In the genomic region with DNA sequence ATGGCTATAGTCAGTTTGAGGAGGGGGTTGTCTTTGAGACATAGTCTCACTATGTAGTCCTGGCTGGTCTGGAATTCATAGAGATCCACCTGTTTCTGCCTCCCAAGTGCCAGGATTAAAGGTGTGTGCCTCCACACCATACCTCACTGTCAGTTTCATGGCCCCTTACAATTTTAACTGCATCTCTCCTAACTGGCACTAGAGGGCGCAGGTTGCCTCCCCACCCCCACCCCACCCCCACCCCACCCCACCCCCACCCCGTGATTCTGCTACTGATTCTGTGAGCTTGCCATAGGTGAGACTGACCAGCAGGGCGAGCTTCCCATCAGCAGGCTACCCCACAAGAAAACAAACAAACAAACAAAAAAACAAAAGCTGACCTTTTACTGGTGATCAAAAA, we compare ENCODE assay signal across 32 mouse cellular contexts. TPM values are rescaled to one million over a fixed set of nuclear protein-coding genes. Genes with fewer than 3 reads are reported as not detected.
DNase-seq lines count a peak whose midpoint lies in the region; ATAC-seq and TF ChIP-seq lines count a peak whose summit lies in the region.
"Had no signal": no experiment of that assay in that cellular context is flagged by ENCODE, and none has a peak within 500 bp of the region (broad histone marks: within the 10 kb centered on the region; RNA-seq: fewer than 3 reads in every experiment).

No protein-coding gene starts in this region.

- no peaks in the 10 kb centered on the region for H3K4me1 ChIP-seq in liver, adult 2 months (ENCODE audit: control insufficient read depth, insufficient read depth, low read length)
- H3K4me1 ChIP-seq in midbrain, embryonic 11.5 days (ENCODE audit: control insufficient read depth, insufficient read depth, low read length): peaks cover 3% of the 10 kb centered on the region; the same call in 1 of the 2 replicates
- H3K4me1 ChIP-seq in midbrain, embryonic 15.5 days: peaks cover 5% of the 10 kb centered on the region; the same call in 1 of the 2 replicates
- H3K4me1 ChIP-seq in stomach, postnatal 0 days (replicated peaks; ENCODE audit: control insufficient read depth, insufficient read depth): no peaks in the 10 kb centered on the region
- H3K4me1 ChIP-seq: neural tube, embryonic 12.5 days had no signal

- H3K4me2 ChIP-seq in midbrain, embryonic 11.5 days: no peak overlapping the region
- H3K4me2 ChIP-seq in midbrain, embryonic 15.5 days: no peak overlapping the region
- H3K4me2 ChIP-seq in stomach, postnatal 0 days (replicated peaks; ENCODE audit: low read depth): no peak overlapping the region
- H3K4me2 ChIP-seq: forebrain, embryonic 12.5 days; heart, embryonic 11.5 days; hindbrain, embryonic 15.5 days; limb, embryonic 13.5 days; neural tube, embryonic 12.5 days had no signal

- no peak overlapping the region for H3K4me3 ChIP-seq in gastrocnemius, adult 2 months
- H3K4me3 ChIP-seq in liver, adult 2 months (ENCODE audit: insufficient read depth, low read depth, low read length): no peak overlapping the region
- no peak overlapping the region for H3K4me3 ChIP-seq in midbrain, embryonic 11.5 days (ENCODE audit: low read depth, low read length)
- H3K4me3 ChIP-seq in midbrain, embryonic 15.5 days: no peak overlapping the region
- no peak overlapping the region for H3K4me3 ChIP-seq in stomach, postnatal 0 days (ENCODE audit: low read depth, low read length)
- H3K4me3 ChIP-seq in left cerebral cortex, adult 2 months: no peak overlapping the region
- H3K4me3 ChIP-seq: erythroblast, embryonic 14.5 days; forebrain, embryonic 12.5 days; hindbrain, embryonic 15.5 days; limb, embryonic 13.5 days; midbrain, embryonic 10.5 days; myocyte; neural tube, embryonic 12.5 days had no signal

- no peaks in the 10 kb centered on the region for H3K79me2 ChIP-seq in liver, adult 2 months (ENCODE audit: control insufficient read depth, insufficient read depth, low read length)

- 42% methylated on average over 3 of the region's 3 CpGs for WGBS in liver, adult 2 months
- 49% methylated on average over 3 of the region's 3 CpGs for WGBS in midbrain, embryonic 11.5 days
- 55% methylated on average over 3 of the region's 3 CpGs for WGBS in midbrain, embryonic 15.5 days
- WGBS in stomach, postnatal 0 days: 47% methylated on average over 3 of the region's 3 CpGs

- ATAC-seq in midbrain, embryonic 11.5 days (ENCODE audit: low FRiP score): no peak
- ATAC-seq in midbrain, embryonic 15.5 days (replicated peaks): no peak
- no peak for ATAC-seq in stomach, postnatal 0 days (ENCODE audit: low FRiP score, low TSS enrichment)
- ATAC-seq: forebrain, postnatal 0 days; Patski had no signal

- no peak for TF ChIP-seq EP300 in stomach, postnatal 0 days (optimal IDR thresholded peaks at IDR 0.05)

- no peak overlapping the region for H3K27ac ChIP-seq in gastrocnemius, adult 2 months
- H3K27ac ChIP-seq in liver, adult 2 months (replicated peaks; ENCODE audit: insufficient read depth, low read depth, low read length): no peak overlapping the region
- no peak overlapping the region for H3K27ac ChIP-seq in midbrain, embryonic 11.5 days (ENCODE audit: low read depth, low read length)
- no peak overlapping the region for H3K27ac ChIP-seq in midbrain, embryonic 15.5 days
- H3K27ac ChIP-seq in stomach, postnatal 0 days (replicated peaks): no peak overlapping the region
- H3K27ac ChIP-seq in left cerebral cortex, adult 2 months: no peak overlapping the region
- H3K27ac ChIP-seq: forebrain, embryonic 12.5 days; hindbrain, embryonic 15.5 days; limb, embryonic 13.5 days; midbrain, embryonic 10.5 days; neural tube, embryonic 12.5 days had no signal

- intact Hi-C loops in gastrocnemius, adult 2 months (cut with DNase I): no loop called here
- intact Hi-C loops in left cerebral cortex, adult 2 months (cut with DNase I): no loop called here

- no peaks in the 10 kb centered on the region for H3K36me3 ChIP-seq in liver, adult 2 months (ENCODE audit: control insufficient read depth, insufficient read depth, low read length)
- no peaks in the 10 kb centered on the region for H3K36me3 ChIP-seq in midbrain, embryonic 11.5 days (ENCODE audit: control insufficient read depth, insufficient read depth, low read length)
- H3K36me3 ChIP-seq in midbrain, embryonic 15.5 days (replicated peaks): no peaks in the 10 kb centered on the region
- no peaks in the 10 kb centered on the region for H3K36me3 ChIP-seq in stomach, postnatal 0 days (ENCODE audit: control insufficient read depth, insufficient read depth, low read length)
- H3K36me3 ChIP-seq: forebrain, embryonic 12.5 days; G1E; hindbrain, embryonic 15.5 days; limb, embryonic 13.5 days; midbrain, embryonic 10.5 days; neural tube, embryonic 12.5 days had no signal

- no peaks in the 10 kb centered on the region for H3K27me3 ChIP-seq in liver, adult 2 months (ENCODE audit: control insufficient read depth, insufficient read depth, low read length)
- H3K27me3 ChIP-seq in midbrain, embryonic 11.5 days (ENCODE audit: control insufficient read depth, insufficient read depth, low read length): no peaks in the 10 kb centered on the region
- no peaks in the 10 kb centered on the region for H3K27me3 ChIP-seq in midbrain, embryonic 15.5 days (replicated peaks)
- H3K27me3 ChIP-seq in stomach, postnatal 0 days (ENCODE audit: control insufficient read depth, insufficient read depth, low read length): no peaks in the 10 kb centered on the region
- H3K27me3 ChIP-seq: forebrain, embryonic 12.5 days; hindbrain, embryonic 15.5 days; limb, embryonic 13.5 days; neural tube, embryonic 12.5 days; Patski had no signal

- H3K9ac ChIP-seq in liver, adult 2 months (ENCODE audit: low read depth, low read length): no peak overlapping the region
- no peak overlapping the region for H3K9ac ChIP-seq in midbrain, embryonic 11.5 days (ENCODE audit: low read length)
- no peak overlapping the region for H3K9ac ChIP-seq in midbrain, embryonic 15.5 days
- no peak overlapping the region for H3K9ac ChIP-seq in stomach, postnatal 0 days (ENCODE audit: low read length)
- H3K9ac ChIP-seq: forebrain, embryonic 12.5 days; forebrain, postnatal 0 days; hindbrain, embryonic 15.5 days; limb, embryonic 13.5 days; neural tube, embryonic 12.5 days had no signal

- peak; percentile 28 for TF ChIP-seq CTCF in gastrocnemius, adult 2 months (IDR thresholded peaks at IDR 0.05)
- TF ChIP-seq CTCF in liver, adult 2 months (IDR thresholded peaks at IDR 0.05; ENCODE audit: low read depth, low read length): peak; percentile 31; the same call in 1 of the 2 replicates
- 0 out of 2 replicates have a peak, but pooled peaks have one; percentile 5 for TF ChIP-seq CTCF in stomach, postnatal 0 days (IDR thresholded peaks at IDR 0.05; ENCODE audit: low read depth)
- TF ChIP-seq CTCF in left cerebral cortex, adult 2 months (IDR thresholded peaks at IDR 0.05): no peak; the same call in 1 of the 2 replicates

- H3K9me3 ChIP-seq in midbrain, embryonic 11.5 days (ENCODE audit: control insufficient read depth, low read length): no peaks in the 10 kb centered on the region
- H3K9me3 ChIP-seq in midbrain, embryonic 15.5 days: no peaks in the 10 kb centered on the region
- no peaks in the 10 kb centered on the region for H3K9me3 ChIP-seq in stomach, postnatal 0 days (ENCODE audit: control insufficient read depth, low read length)
- H3K9me3 ChIP-seq: G1E had no signal

- no peak for DNase-seq in gastrocnemius, adult 2 months
- no peak for DNase-seq in gastrocnemius, adult 8-10 months (ENCODE audit: low spot score in 2 of 2)
- DNase-seq in liver, adult 2 months (ENCODE audit: extremely low read depth, low read depth, low spot score): no peak
- no peak for DNase-seq in liver
- peak; percentile 39 for DNase-seq in midbrain, embryonic 11.5 days (ENCODE audit: low spot score, missing footprints)
- no peak for DNase-seq in stomach, postnatal 0 days (ENCODE audit: low spot score)
- DNase-seq in left cerebral cortex, adult 2 months (ENCODE audit: extremely low spot score in 1 of 2, low spot score in 2 of 2): no peak
- DNase-seq: adrenal gland, postnatal 36 days; cerebellum, adult 18-20 months; cerebellum, postnatal 10 days; forebrain, postnatal 0 days; gastrocnemius, postnatal 14 days; heart, adult 11 months; heart, postnatal 4 days; kidney, adult 9 months; kidney, postnatal 14 days; right cerebral cortex, postnatal 4 days; thymus, adult 2 months; thymus, postnatal 36 days had no signal

- no peak for TF ChIP-seq POLR2A in liver, adult 2 months (IDR thresholded peaks at IDR 0.05; ENCODE audit: extremely low read depth, insufficient read depth, low read length)

RNA-seq across cellular contexts. Expression of a gene that starts 36.7 kb away (rescaled TPM):
- 1 to 10 TPM; 3.2 to 5.1 TPM for total RNA-seq in gastrocnemius, adult 2 months (2021)
- 1 to 10 TPM; 1.5 to 2.7 (median 2.4) TPM for total RNA-seq in gastrocnemius, adult 8-10 months (2022)
- total RNA-seq in liver, adult 2 months (2014; rRNA removed): 0.07 and 0.09 TPM in 2 replicates
- 0.07 and 0.09 TPM in 2 replicates for polyA plus RNA-seq in liver, adult 2 months (2012; rRNA removed)
- 2.4 and 3.9 TPM in 2 replicates for polyA plus RNA-seq in midbrain, embryonic 11.5 days (2014; fragmentation: Nextera tagmentation; extraction: Ambion mirVana)
- polyA plus RNA-seq in midbrain, embryonic 15.5 days (2015; fragmentation: Nextera tagmentation; extraction: Ambion mirVana): 1.3 and 1.4 TPM in 2 replicates
- polyA plus RNA-seq in stomach, postnatal 0 days (2015; fragmentation: Nextera tagmentation; extraction: Ambion mirVana): 0.29 and 0.30 TPM in 2 replicates
- total RNA-seq in left cerebral cortex, adult 2 months (2021): 1 to 10 TPM; 3.6 to 4.0 TPM
- total RNA-seq: common myeloid progenitor, adult 5-6 weeks; G1E; megakaryocyte progenitor cell, adult 5-6 weeks had no signal
- polyA plus RNA-seq: erythroblast, embryonic 14.5 days; G1E had no signal
